Mouse (Mus musculus): ENCODE measurements around the gene Fastkd5. TPM values are rescaled to one million over a fixed set of nuclear protein-coding genes. Genes with fewer than 3 reads are reported as not detected.
"Not testable (repeated sequence)": the region's sequence is repeated elsewhere in the genome, so short reads cannot be mapped to it uniquely, and the experiment has no call there.

Gene Fastkd5
- total RNA-seq, 2 experiments from 2014 or later = 8.8 to 9.5 TPM

GRCm38 (mm10) chr2:130579791-130580190 lies 50.0 kb downstream of the Fastkd5 start:
- intact Hi-C loops (cut with DNase I) = no loop called here
- no peak for DNase-seq

GRCm38 (mm10) chr2:130578148-130578547 lies 51.7 kb downstream of the Fastkd5 start:
- peak; percentile 47 to 69 for DNase-seq
- intact Hi-C loops (cut with DNase I) = no loop called here

- intact Hi-C loops (cut with DNase I) = no loop called here
- DNase-seq = peak; percentile 38 to 49
Observed at GRCm38 (mm10) chr2:130577632-130578031, 52.2 kb downstream of the Fastkd5 start.

GRCm38 (mm10) chr2:130577021-130577420 lies 52.8 kb downstream of the Fastkd5 start:
- no peak for DNase-seq
- intact Hi-C loops (cut with DNase I) = no loop called here

GRCm38 (mm10) chr2:130576564-130576963 lies 53.3 kb downstream of the Fastkd5 start:
- intact Hi-C loops (cut with DNase I) = not testable (repeated sequence)

GRCm38 (mm10) chr2:130575873-130576272 lies 54.0 kb downstream of the Fastkd5 start, which contains the start of gene Oxt:
Oxt (plus strand) TSS chr2:130576173.
- intact Hi-C loops (cut with DNase I) = no loop called here
- DNase-seq = no peak

More at GRCm38 (mm10) chr2:130576564-130576963, 53.3 kb downstream of the Fastkd5 start:
- peak in 1 of 2 experiments; percentile 25 for DNase-seq

GRCm38 (mm10) chr2:130574960-130575359 lies 54.9 kb downstream of the Fastkd5 start:
- DNase-seq = no peak
- intact Hi-C loops (cut with DNase I) = no loop called here

GRCm38 (mm10) chr2:130569926-130570325 lies 59.9 kb downstream of the Fastkd5 start:
- DNase-seq = no peak
- intact Hi-C loops (cut with DNase I) = no loop called here

- intact Hi-C loops (cut with DNase I) = no loop called here
- no peak for DNase-seq
Observed at GRCm38 (mm10) chr2:130568921-130569320, 60.9 kb downstream of the Fastkd5 start.

- no peak for DNase-seq
- intact Hi-C loops (cut with DNase I) = loop anchor here (2.0 kb wide), 1 partner anchor 34 kb away; no protein-coding TSS in a partner anchor
Observed at GRCm38 (mm10) chr2:130564983-130565382, 64.8 kb downstream of the Fastkd5 start.

- no peak for DNase-seq
Observed at GRCm38 (mm10) chr2:130564063-130564462, 65.8 kb downstream of the Fastkd5 start.

More at GRCm38 (mm10) chr2:130564063-130564462, 65.8 kb downstream of the Fastkd5 start:
- intact Hi-C loops (cut with DNase I) = loop anchor here (2.0 kb wide), 1 partner anchor 35 kb away; no protein-coding TSS in a partner anchor

Other genes starting within 250 kb of the Fastkd5 start
- gene Cpxm1, start 232.5 kb downstream of the Fastkd5 start, total RNA-seq (2021) = 10 to 100 TPM; 16.7 to 17.3 TPM
- gene Gm28372, start 224.8 kb downstream of the Fastkd5 start, total RNA-seq (2021) = not detected
- not detected for gene 1700020A23Rik, start 224.8 kb downstream of the Fastkd5 start, total RNA-seq (2021)
- gene Tmem239, start 223.5 kb downstream of the Fastkd5 start, total RNA-seq (2021) = not detected
- gene Vps16, start 205.7 kb downstream of the Fastkd5 start, total RNA-seq (2021) = 10 to 100 TPM; 30.9 to 32.6 TPM
- 1 to 10 TPM; 5.0 to 6.2 TPM for gene Pced1a, start 205.3 kb downstream of the Fastkd5 start, total RNA-seq (2021)
- 10 to 100 TPM; 76.0 to 76.1 TPM for gene Ptpra, start 179.7 kb downstream of the Fastkd5 start, total RNA-seq (2021)
- gene Mrps26, start 66.3 kb downstream of the Fastkd5 start, total RNA-seq (2021) = 10 to 100 TPM; 76.2 to 77.8 TPM
- under 1 TPM in 1 of 2 experiments, not detected in 1; 0.62 TPM for gene Oxt, start 53.9 kb downstream of the Fastkd5 start, total RNA-seq (2021)
- 1 to 10 TPM in 1 of 2 experiments, under 1 TPM in 1; 0.60 to 1.1 TPM for gene Avp, start 47.5 kb downstream of the Fastkd5 start, total RNA-seq (2021)
- 1 to 10 TPM; 6.2 to 6.4 TPM for gene Ubox5, start within 50 bp of the Fastkd5 start, total RNA-seq (2021)
- gene Lzts3, start 12.8 kb upstream of the Fastkd5 start, total RNA-seq (2021) = 1 to 10 TPM; 3.8 to 4.0 TPM
- gene Ddrgk1, start 34.6 kb upstream of the Fastkd5 start, total RNA-seq (2021) = 10 to 100 TPM; 63.0 to 68.3 TPM
- 10 to 100 TPM; 27.0 to 29.4 TPM for gene Itpa, start 37.6 kb upstream of the Fastkd5 start, total RNA-seq (2021)
- gene Slc4a11, start 67.5 kb upstream of the Fastkd5 start, total RNA-seq (2021) = under 1 TPM; 0.20 to 0.38 TPM